Mouse (Mus musculus) megakaryocyte progenitor cell, adult 5-6 weeks (primary cell): ENCODE results near the gene Olfr969. TPM values are rescaled to one million over a fixed set of nuclear protein-coding genes. Genes with fewer than 3 reads are reported as not detected.
"Not testable (repeated sequence)": the region's sequence is repeated elsewhere in the genome, so short reads cannot be mapped to it uniquely, and the experiment has no call there.

Experiments
- ATAC-seq: replicated peaks from 2 replicates; pipeline ENCODE4 v1.8.0; 2016; ENCODE audit warnings: mild to moderate bottlenecking, moderate TSS enrichment, inconsistent platforms; ENCODE audit not compliant: poor library complexity
- total RNA-seq, 2 experiments: library from RNA; stranded (forward) in 1 of 2; stranded (reverse) in 1 of 2; fragments of 157-497, 149-512 nt in 1 of 2; fragments of 200-1000 nt in 1 of 2; gene quantifications; 2 replicates each; pipeline versions ENCODE4 v1.2.3 to v1.2.4; 2015 to 2017

The Olfr969 gene
- not detected in 2 replicates for total RNA-seq (2015)
- total RNA-seq (2017), result not detected in 2 replicates

- no peak for ATAC-seq
Observed at GRCm38 (mm10) chr9:39790558-39790957, at the start of gene Olfr969. Gene Olfr969, plus strand, starts transcription at chr9:39790945.

- no peak for ATAC-seq
Observed at GRCm38 (mm10) chr9:39745949-39746348, 44.8 kb upstream of the Olfr969 start, which contains the start of gene Olfr967. Gene Olfr967, plus strand, starts transcription at chr9:39746249.

- no peak for ATAC-seq
Observed at GRCm38 (mm10) chr9:39746428-39746827, 44.3 kb upstream of the Olfr969 start.

- ATAC-seq, result no peak
Observed at GRCm38 (mm10) chr9:39783153-39783552, 7.6 kb upstream of the Olfr969 start, which contains the start of gene Olfr968. Gene Olfr968, minus strand, starts transcription at chr9:39783253.

GRCm38 (mm10) chr9:39808560-39808959 is 17.8 kb downstream of the Olfr969 start, which contains the start of gene Olfr970:
Gene Olfr970, plus strand, starts transcription at chr9:39808860.
- no peak for ATAC-seq

GRCm38 (mm10) chr9:39836576-39836975 is 45.8 kb downstream of the Olfr969 start, which contains the start of gene Olfr971:
Gene Olfr971, plus strand, starts transcription at chr9:39836876.
- not testable (repeated sequence) for ATAC-seq

Other genes starting within 250 kb of the Olfr969 start
- gene Olfr958, start 236.9 kb upstream of the Olfr969 start, total RNA-seq (2015), result not detected in 2 replicates
- not detected in 2 replicates for gene Olfr958, start 236.9 kb upstream of the Olfr969 start, total RNA-seq (2017)
- not detected in 2 replicates for gene Olfr959, start 215.4 kb upstream of the Olfr969 start, total RNA-seq (2015)
- gene Olfr959, start 215.4 kb upstream of the Olfr969 start, total RNA-seq (2017), result not detected in 2 replicates
- gene AW551984, start 186.5 kb upstream of the Olfr969 start, total RNA-seq (2015), result not detected in 2 replicates
- not detected in 2 replicates for gene AW551984, start 186.5 kb upstream of the Olfr969 start, total RNA-seq (2017)
- not detected in 2 replicates for gene Olfr148, start 180.3 kb upstream of the Olfr969 start, total RNA-seq (2015)
- not detected in 2 replicates for gene Olfr148, start 180.3 kb upstream of the Olfr969 start, total RNA-seq (2017)
- gene Olfr960, start 169.6 kb upstream of the Olfr969 start, total RNA-seq (2015), result not detected in 2 replicates
- gene Olfr960, start 169.6 kb upstream of the Olfr969 start, total RNA-seq (2017), result not detected in 2 replicates
- gene Olfr961, start 145.9 kb upstream of the Olfr969 start, total RNA-seq (2015), result not detected in 2 replicates
- not detected in 2 replicates for gene Olfr961, start 145.9 kb upstream of the Olfr969 start, total RNA-seq (2017)
- not detected in 2 replicates for gene Olfr963, start 123.7 kb upstream of the Olfr969 start, total RNA-seq (2015)
- not detected in 2 replicates for gene Olfr963, start 123.7 kb upstream of the Olfr969 start, total RNA-seq (2017)
- gene Olfr149, start 83.8 kb upstream of the Olfr969 start, total RNA-seq (2015), result not detected in 2 replicates
- not detected in 2 replicates for gene Olfr149, start 83.8 kb upstream of the Olfr969 start, total RNA-seq (2017)
- gene Olfr965, start 79.6 kb upstream of the Olfr969 start, total RNA-seq (2015), result not detected in 2 replicates
- not detected in 2 replicates for gene Olfr965, start 79.6 kb upstream of the Olfr969 start, total RNA-seq (2017)
- gene Olfr150, start 60.0 kb upstream of the Olfr969 start, total RNA-seq (2015), result not detected in 2 replicates
- not detected in 2 replicates for gene Olfr150, start 60.0 kb upstream of the Olfr969 start, total RNA-seq (2017)
- not detected in 2 replicates for gene Olfr967, start 44.7 kb upstream of the Olfr969 start, total RNA-seq (2015)
- gene Olfr967, start 44.7 kb upstream of the Olfr969 start, total RNA-seq (2017), result not detected in 2 replicates
- not detected in 2 replicates for gene Olfr968, start 7.7 kb upstream of the Olfr969 start, total RNA-seq (2015)
- gene Olfr968, start 7.7 kb upstream of the Olfr969 start, total RNA-seq (2017), result not detected in 2 replicates
- gene Olfr970, start 17.9 kb downstream of the Olfr969 start, total RNA-seq (2015), result not detected in 2 replicates
- gene Olfr970, start 17.9 kb downstream of the Olfr969 start, total RNA-seq (2017), result not detected in 2 replicates
- not detected in 2 replicates for gene Olfr971, start 45.9 kb downstream of the Olfr969 start, total RNA-seq (2015)
- not detected in 2 replicates for gene Olfr971, start 45.9 kb downstream of the Olfr969 start, total RNA-seq (2017)
- gene Olfr972, start 75.5 kb downstream of the Olfr969 start, total RNA-seq (2015), result not detected in 2 replicates
- gene Olfr972, start 75.5 kb downstream of the Olfr969 start, total RNA-seq (2017), result not detected in 2 replicates
- not detected in 2 replicates for gene Olfr229, start 116.4 kb downstream of the Olfr969 start, total RNA-seq (2015)
- not detected in 2 replicates for gene Olfr229, start 116.4 kb downstream of the Olfr969 start, total RNA-seq (2017)
- not detected in 2 replicates for gene Olfr974, start 146.6 kb downstream of the Olfr969 start, total RNA-seq (2015)
- not detected in 2 replicates for gene Olfr974, start 146.6 kb downstream of the Olfr969 start, total RNA-seq (2017)
- gene Olfr975, start 161.1 kb downstream of the Olfr969 start, total RNA-seq (2015), result not detected in 2 replicates
- gene Olfr975, start 161.1 kb downstream of the Olfr969 start, total RNA-seq (2017), result not detected in 2 replicates
- not detected in 2 replicates for gene Olfr976, start 170.2 kb downstream of the Olfr969 start, total RNA-seq (2015)
- gene Olfr976, start 170.2 kb downstream of the Olfr969 start, total RNA-seq (2017), result not detected in 2 replicates
- not detected in 2 replicates for gene Olfr978, start 201.2 kb downstream of the Olfr969 start, total RNA-seq (2015)
- gene Olfr978, start 201.2 kb downstream of the Olfr969 start, total RNA-seq (2017), result not detected in 2 replicates
- not detected in 2 replicates for gene Olfr979, start 212.5 kb downstream of the Olfr969 start, total RNA-seq (2015)
- gene Olfr979, start 212.5 kb downstream of the Olfr969 start, total RNA-seq (2017), result not detected in 2 replicates
- not detected in 2 replicates for gene Olfr980, start 218.6 kb downstream of the Olfr969 start, total RNA-seq (2015)
- gene Olfr980, start 218.6 kb downstream of the Olfr969 start, total RNA-seq (2017), result not detected in 2 replicates
- gene Olfr981, start 230.5 kb downstream of the Olfr969 start, total RNA-seq (2015), result not detected in 2 replicates
- gene Olfr981, start 230.5 kb downstream of the Olfr969 start, total RNA-seq (2017), result not detected in 2 replicates